Mouse (Mus musculus): Measurements from ENCODE around the gene Gm614.

Gm614 gene

GRCm38 (mm10) chrX:101263892-101264291 lies at the start of gene Gm614:
TSS of gene Gm614 (minus strand) at chrX:101263992.
- DNase-seq = no peak

- no peak for DNase-seq
Measured at GRCm38 (mm10) chrX:101309299-101309698, 45.5 kb upstream of the Gm614 start.

DNA sequence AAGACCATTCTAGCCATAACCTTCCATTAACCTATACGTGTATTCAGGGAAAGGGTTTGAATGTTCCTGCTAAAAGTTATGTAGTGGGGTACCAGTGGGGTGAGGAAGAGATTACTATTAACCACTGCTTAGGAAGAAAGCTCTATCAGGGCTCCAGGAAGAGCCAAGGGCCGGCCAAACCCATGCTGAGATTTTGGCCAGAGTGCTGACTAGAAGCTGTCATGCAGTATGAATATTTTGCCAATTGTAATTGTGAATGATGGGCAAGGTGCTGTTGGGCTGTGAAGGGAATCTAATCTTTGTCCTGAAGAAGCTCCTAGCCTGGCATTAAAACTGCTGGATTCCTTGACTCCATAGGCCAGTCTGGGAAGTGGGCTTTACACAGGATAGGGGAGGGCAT lies 40.9 kb upstream of the Gm614 start:
- DNase-seq = peak; percentile 43 to 53

GRCm38 (mm10) chrX:101301654-101302053 lies 37.9 kb upstream of the Gm614 start:
- DNase-seq = peak; percentile 44 to 48

- DNase-seq = peak in 1 of 2 experiments; percentile 33
Measured at GRCm38 (mm10) chrX:101300427-101301030, 36.7 kb upstream of the Gm614 start.

- no peak for DNase-seq
Measured at GRCm38 (mm10) chrX:101299473-101300426, 36.0 kb upstream of the Gm614 start.

GRCm38 (mm10) chrX:101299055-101299454 lies 35.3 kb upstream of the Gm614 start, which contains the start of gene Nlgn3:
TSS of gene Nlgn3 (plus strand) at chrX:101299168.
- DNase-seq = peak; percentile 59 to 64

GRCm38 (mm10) chrX:101290111-101290510 lies 26.3 kb upstream of the Gm614 start:
- DNase-seq = no peak

GRCm38 (mm10) chrX:101289037-101289436 lies 25.2 kb upstream of the Gm614 start:
- DNase-seq = no peak

GRCm38 (mm10) chrX:101288432-101288831 lies 24.6 kb upstream of the Gm614 start:
- no peak for DNase-seq

DNA sequence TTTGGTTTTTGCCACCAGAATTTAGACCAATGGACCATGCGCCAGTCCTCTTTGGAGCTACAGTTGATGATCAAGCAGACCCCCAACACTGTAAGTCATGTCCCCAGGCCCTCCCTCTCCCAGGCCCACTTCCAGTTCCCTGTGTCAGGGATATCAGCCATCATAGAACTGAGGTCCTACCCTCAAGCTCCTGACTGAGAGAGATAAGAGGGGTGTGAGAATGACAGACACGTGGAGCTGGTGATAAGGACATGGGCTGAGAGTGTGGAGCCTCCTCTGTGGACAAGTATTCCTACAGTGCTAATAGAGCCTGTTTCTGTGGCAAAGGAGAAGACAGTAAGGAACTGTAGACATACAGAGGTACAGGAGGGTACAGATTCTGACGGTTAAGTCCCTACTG lies 23.8 kb upstream of the Gm614 start:
- DNase-seq = no peak

- no peak for DNase-seq
Measured at GRCm38 (mm10) chrX:101285953-101286670, 22.3 kb upstream of the Gm614 start.

- DNase-seq = peak; percentile 58 to 68
Measured at GRCm38 (mm10) chrX:101285534-101285933, 21.7 kb upstream of the Gm614 start.

DNA sequence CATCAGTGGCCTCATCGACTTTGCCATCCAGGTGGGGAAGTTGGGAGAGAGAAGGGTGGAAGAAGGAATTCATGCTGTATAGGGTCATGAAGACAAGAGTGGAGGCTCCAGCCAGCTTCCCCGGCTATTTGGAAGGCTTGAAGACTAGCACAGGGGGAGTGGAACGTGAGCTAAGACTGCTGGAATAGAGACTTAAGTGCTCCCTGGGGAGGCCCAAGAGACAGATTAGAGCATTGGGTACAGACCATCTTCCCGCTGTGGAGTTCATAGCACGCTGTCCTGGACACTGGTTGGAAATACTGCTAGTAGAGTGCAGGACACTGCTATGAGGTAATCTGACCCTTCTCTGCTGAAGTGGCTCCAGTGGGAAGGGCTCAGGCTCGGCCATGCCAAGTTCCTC lies 19.0 kb upstream of the Gm614 start:
- DNase-seq = no peak

DNA sequence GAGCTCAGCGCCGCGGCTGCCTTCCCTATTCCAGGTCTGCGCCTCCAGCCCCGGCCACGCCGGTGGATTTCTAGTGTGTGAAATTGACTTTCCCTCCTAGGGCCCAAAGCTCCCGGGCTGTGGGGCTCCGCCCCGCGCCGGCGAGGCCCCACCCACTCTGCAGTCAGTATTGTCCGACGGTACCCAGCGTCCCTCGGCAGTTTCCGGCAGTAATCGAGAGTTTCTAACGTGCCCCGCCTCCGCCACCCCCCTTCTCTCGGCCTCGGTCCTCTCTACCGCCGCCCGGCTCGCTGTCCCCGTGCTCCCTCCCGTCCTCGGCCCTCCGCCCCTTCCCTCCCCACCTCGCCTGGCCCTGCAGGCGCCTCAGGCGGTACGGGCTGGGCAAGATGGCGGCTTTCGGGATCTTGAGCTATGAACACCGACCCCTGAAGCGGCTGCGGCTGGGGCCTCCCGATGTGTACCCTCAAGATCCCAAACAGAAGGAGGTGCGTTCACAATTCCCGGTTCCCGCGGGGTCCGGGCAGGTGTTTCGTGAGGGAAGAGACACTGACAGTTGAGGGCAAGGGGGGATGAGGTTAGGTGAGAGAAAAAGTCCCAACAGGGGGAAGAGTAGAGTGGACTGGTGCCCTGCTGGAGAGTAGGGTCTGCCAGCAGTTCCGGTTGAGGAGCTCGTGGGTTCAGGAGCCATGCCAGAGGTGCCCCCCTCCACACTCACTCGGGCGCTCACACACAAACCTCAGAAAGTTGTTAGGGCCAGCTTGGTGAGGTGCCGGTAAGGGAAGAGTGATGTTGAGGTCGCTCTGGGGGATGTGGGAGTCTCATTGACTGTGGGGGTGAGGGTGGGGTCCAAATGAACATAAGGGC lies 10.3 kb upstream of the Gm614 start, which contains the start of gene Med12:
TSS of gene Med12 (plus strand) at position 156 of the 864 bp plus-strand sequence.
- DNase-seq = peak; percentile 86 to 91

DNA sequence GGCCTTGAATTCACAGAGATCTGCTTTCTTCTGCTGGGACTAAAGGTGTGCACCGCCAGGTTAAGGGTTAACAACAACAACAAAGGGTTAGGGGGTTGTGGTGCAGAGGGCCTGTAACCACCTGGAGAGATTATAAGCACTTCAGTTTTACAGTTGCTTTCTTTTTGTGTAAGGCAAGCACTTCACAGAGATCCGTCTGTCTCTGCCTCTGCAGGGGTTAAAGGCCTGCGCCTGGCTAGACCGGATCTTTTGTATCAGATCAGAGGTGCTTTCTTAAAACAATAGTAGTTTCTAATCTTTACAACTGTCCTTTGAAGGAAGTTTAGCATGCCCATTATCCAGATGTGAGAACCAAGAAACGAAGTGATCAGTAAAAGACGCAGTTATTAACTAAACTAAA lies 9.6 kb upstream of the Gm614 start:
- no peak for DNase-seq

GRCm38 (mm10) chrX:101268755-101269124 lies 4.9 kb upstream of the Gm614 start, which contains the start of gene Gm20489:
TSS of gene Gm20489 (minus strand) at chrX:101269023.
- DNase-seq = no peak

GRCm38 (mm10) chrX:101268025-101268754 lies 4.4 kb upstream of the Gm614 start, which contains the start of gene Il2rg:
TSS of gene Il2rg (minus strand) at chrX:101268255.
- DNase-seq = no peak

DNA sequence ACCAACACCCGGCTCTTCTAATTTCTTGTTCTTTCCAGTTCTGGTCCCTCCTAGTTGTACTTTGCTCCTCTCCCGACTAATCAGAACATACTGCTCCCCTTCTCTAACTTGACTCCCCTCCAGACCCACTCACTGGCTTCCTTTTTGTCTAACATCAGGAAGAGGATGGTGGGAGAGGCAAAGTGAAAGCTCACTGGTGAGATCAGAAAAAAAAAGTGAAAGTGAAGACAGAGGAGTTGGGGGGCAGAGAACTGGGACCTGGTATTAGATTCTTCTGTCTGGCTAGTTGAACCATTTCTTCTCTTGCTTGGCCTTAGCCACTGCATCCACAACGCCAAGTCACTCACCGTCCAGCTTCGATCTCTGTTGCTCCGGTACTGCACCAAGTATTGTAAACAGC lies 2.8 kb upstream of the Gm614 start:
- no peak for DNase-seq

DNA sequence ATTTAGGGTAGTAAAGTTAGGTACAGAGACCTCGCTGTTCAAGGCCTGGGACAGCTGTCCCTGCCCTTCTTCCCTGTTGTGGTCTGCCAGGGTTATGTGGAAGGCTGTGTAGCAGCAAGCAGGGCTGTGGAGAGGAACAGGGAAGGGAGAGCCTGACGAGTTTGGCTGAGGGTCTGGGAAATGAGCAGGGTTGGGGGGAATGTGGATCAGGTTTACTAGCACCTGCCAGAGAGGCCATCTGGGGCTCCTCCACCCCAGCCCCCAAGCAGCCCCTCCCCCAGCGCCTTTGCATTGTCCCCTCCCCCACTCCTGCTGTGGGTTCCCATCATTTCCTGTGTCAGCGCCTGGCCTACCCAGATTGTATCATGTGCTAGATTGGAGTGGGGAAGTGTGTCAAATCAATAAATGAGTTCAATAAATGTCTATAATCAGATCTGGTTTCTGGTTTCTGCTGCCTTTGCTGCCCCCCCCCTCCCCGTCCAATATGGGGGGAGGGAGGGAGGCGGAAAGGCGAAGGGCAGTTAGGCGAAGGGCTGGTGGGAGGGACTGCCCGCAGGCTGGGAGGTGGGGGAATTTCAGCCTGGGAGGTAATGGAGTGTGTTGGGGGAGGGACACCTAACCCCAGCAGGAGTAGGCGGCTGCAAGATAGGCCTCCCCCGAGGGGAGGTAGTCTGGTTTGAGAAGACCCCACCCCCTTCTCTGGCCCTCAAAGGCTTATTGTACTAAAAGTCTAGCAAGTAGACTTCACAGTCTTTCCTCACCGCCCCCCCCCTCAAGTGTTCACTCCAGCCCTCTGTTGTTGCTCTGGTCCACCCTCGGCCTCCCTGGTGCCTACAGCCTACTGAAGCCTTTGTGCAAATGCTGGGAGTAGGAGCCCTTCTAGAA lies 3.1 kb downstream of the Gm614 start:
- no peak for DNase-seq

Measured in cerebellum, adult 18-20 months (tissue).